Mouse (Mus musculus): ENCODE results near the gene Pkhd1.

DNA sequence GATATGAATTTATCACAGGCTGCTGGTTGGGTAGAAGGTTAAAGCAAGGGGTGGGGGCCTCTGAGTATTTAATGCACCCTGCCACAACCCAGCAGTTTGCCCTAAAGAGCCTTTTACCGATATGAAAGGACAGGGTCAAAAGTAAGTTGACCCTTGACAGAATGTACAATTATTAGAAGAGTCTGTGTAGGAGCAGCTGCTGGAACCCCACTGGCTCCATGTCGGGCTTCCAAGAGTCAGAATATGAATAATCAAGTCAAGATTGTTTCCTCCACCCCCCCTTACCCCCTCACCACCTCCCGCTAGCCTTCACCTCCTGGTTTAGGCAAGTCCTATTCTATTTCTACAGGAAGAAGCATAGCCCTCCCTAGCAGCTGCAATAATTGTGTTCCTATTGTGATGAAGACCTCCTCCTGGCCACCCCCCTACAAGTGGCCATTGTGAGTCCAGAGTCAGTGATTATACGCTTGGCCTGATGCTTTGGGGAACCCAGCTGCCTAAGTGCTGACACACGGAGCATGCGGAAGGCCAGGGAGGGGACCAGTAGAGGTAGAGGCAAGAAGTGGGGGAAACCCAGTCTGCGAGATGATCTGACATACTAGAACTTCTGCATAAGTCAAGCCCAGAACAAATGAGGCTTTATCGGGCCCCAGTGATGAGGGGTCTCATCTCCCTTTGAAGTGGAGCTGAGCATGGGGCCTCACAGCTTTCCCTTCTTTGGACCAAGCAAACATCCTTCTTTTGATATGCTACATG is 315.5 kb downstream of the Pkhd1 start:
- TF ChIP-seq CTCF (IDR thresholded peaks at IDR 0.05) (no peak), EP300 (IDR thresholded peaks at IDR 0.05) (no peak)

All from lung, postnatal 0 days (tissue).